Mouse (Mus musculus) spleen, postnatal 36 days (tissue): ENCODE data around the gene Fam213b.

Experiments used
- DNase-seq, 2 experiments: peaks; one replicate each; pipeline ENCODE4 v3.0.0; 2022; ENCODE audit warnings: low spot score in 2 of 2, mixed read lengths in 1 of 2

The Fam213b gene

DNA sequence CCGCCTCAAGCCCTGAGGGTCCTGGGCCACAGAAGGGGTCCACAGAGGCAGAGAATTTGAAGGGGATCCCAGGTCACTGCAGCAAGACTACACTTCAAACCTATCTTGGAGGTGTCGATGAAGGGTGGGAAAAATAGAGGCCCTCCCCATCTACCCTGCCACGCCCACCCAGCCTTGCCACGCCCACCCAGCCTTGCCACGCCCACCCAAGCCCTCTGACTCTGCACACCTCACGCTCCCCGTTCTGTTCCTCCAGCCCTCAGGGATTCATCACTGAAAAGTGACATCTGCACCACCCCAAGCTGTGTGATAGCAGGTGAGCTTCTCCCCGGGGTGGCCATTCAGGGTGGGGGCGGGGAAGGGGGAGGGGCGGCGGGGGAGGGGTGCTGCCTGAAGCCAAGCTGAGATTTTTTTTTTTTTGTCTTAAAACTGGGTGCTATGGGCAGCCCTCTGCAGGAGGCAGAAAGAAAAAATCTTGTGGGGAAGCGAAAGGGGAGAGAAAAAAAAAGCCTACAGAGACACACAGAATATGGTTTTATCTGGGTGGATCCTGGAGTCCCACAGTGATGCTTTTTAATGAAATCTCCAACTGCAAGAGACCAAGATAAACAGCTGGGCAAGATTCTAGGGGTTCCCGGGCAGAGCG, 16.8 kb downstream of the Fam213b start:
- peak in 1 of 2 experiments; percentile 18 for DNase-seq

GRCm38 (mm10) chr4:154880730-154881129, 18.2 kb downstream of the Fam213b start:
- peak; percentile 22 to 55 for DNase-seq

DNA sequence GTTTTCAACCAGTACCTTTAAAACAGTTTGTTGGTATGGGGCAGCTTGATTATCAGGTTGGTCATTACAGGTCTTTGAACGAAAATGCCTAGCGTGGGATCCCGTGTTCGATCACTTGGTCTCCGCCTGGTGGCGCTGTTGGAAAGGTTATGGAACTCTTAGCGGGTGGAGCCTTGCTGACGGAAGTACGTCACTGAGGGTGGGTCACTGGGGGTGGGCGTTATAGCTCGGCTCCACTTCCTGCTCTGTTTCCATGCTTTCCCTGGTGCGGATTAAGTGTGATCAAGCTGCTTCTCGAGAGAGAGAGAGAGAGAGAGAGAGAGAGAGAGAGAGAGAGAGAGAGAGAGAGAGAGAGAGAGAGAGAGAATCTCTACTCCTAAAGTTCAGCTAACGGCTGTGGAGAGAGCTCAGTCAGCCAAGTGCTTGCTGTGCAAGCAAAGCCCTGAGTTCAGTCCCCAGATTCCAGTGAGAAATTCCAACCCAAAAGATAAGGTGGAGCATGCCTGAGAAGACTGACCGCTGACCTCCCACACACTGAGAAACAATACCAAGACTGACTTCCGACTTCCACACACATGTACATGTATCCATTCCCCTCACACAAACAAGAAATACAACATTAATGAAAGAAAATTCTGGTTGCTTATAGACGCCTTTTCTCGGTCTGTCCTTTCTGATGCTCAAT, 20.9 kb downstream of the Fam213b start:
- DNase-seq: peak; percentile 86 to 91

- no peak for DNase-seq
These were observed 25.7 kb downstream of the Fam213b start for GRCm38 (mm10) chr4:154873186-154873585.

GRCm38 (mm10) chr4:154871757-154872251, 27.1 kb downstream of the Fam213b start:
- no peak for DNase-seq

- no peak for DNase-seq
These were observed 28.2 kb downstream of the Fam213b start for GRCm38 (mm10) chr4:154870721-154871120.

DNA sequence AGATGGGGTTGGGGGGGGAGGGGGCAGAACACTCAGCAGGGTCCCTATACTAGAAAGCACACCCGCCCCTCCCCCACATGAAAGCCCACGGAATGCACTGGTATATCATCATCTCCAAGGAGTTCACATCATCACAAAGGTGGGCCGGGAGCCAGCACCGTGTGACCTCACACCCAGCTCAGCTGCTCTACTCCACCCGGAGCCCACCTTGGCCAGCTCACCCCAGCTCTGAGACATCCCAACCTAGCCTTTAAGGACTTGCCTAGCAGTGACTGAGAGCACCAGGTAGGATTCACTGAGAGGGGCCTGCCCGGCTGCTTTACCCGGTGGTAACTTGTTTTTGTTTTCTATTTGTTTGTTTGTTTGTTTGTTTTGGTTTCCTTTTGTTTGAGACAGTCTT, 29.5 kb downstream of the Fam213b start, which contains the start of gene Mmel1:
Gene Mmel1, plus strand, starts transcription at position 146 of the 400 bp plus-strand sequence.
- no peak for DNase-seq

DNA sequence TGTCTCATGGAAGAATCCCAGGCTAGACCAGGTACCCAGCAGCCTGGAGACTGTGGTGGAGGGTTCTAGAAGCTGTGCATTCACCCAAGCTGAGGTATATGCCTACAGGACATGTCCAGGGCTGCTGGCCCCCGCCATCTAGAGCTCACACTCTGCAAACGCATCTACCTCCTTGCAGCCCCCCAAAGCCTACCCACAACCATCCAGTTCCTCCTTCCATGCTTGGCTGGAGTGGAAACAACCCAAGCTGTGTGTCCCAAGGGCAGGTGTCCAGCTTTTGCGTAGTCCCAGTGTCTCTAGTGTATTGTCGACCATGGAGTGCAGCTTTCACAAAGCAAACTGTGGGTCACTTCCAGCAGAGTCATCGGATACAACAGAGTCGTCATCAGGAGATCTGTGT, 31.7 kb downstream of the Fam213b start:
- DNase-seq: no peak

DNA sequence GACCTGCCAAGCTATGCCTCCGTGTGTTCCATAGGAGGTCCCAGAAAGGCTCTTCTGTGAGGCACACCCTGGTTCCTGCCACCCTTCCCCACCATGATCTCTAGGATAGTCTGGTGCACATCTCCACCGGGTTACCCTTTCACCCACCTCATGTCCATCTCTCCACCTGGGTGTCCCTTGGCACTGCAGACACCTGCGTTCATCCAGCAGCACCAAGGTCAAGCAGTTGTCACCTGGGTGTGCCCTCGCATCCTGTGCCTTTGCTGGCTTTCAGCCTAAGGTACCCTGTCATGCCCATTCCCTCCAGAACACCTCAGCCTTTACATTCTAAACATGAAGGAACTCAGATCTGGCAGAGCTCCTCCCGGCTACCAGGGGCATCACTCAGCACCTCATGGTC, 32.5 kb downstream of the Fam213b start:
- no peak for DNase-seq

DNA sequence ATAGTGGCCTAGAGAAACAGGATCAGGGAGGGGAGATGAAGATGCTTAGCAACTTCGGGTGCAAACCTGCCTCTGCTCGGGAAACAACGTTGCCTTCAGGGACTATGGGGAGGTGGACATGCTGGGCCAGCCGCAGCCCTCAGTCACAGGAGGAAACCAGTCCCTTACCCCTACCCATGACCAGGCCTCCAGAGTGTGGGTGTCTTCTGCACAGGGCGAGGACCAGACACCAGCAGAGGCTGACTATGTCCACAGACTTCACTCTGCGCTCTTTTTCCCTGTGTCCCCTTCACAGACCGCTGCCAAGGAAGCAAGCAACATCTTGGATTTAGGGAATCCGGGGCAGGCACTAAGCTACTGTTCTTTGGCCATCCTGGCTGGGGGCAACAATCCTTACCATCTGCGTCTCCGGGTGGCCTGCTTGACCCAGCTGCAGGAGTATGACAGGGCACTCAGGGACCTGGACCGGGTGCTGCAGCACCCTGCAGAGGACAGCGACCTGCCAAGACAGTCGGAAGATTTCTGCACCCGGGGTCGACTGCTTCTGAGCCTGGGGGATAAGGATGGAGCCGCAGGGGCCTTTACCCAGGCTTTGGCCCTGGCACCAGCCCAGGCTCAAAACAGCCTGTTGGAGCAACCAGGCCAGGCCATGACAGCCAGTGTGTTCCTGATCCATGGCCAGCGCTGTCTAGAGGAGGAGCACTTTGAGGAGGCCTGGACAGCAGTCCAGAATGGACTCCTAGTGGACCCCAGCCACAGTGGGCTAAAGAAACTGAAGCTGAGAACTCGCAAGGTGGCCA, 33.8 kb downstream of the Fam213b start:
- no peak for DNase-seq

DNA sequence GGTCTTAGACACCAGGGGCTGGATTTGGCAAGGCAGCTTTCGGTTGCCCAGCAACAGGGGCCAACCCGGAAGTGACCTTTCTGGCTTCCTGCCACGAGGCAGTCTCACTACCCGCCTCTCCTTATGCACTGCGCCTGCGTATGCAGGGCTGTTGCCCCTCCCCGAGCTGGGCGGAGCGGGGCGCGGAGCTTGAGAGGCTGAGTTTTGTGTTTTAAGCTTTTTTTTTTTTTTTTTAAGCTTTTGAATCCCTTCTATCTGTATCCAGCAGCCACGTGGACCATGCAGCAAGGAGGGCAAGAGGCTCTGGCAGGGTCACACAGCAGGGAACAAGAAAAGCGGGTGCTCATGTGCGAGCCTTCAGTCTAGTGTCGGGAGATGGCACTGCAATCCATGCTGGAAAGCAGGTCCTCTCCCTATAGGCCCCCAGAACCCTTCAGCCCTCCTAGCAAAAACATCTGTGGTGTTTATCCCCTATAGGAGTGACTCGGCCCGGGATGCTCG, 34.6 kb downstream of the Fam213b start:
- DNase-seq: peak; percentile 84 to 87

DNA sequence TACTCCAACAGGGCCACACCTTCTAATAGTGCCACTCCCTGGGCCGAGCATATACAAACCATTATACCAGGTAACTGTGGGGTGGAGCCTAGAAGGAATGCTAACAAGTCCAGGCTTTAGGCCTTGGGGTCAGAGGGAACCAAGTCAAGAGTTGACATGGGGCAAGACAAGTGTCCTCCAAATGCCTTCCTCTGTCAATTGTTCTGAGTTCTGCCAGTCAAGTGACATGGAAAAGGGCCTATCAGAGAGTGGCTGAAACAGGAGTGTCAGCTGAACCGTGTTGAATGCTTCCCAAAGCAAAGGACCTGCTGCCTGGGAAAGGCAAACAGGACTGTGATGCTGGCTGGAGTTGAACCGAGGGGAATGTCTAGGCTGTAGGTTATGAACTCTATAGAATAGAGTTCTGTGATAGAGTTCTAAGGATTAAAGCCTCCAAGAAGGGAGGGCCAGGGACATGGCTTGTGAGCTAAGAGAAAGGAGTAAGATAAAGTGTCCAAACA, 35.4 kb downstream of the Fam213b start:
- no peak for DNase-seq

DNA sequence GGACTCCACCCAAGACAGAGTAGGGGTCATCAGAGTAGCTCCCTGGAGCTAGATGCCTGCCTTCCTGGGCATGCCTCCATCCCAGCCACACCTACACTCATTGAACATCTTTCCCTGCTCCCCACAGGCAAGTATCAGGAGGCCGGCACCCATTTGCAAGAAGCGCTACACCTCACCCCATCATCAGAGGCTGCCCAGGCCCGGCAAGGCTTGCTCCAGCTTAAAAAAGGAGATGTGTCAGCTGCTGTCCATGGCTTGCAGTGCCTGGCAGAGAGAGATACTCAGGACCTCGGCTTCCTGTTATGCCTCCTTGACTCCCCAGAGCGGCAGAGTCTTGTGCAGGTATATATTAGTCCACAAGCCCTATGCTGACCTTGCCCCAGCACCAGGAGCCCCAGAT, 37.0 kb downstream of the Fam213b start:
- no peak for DNase-seq

DNA sequence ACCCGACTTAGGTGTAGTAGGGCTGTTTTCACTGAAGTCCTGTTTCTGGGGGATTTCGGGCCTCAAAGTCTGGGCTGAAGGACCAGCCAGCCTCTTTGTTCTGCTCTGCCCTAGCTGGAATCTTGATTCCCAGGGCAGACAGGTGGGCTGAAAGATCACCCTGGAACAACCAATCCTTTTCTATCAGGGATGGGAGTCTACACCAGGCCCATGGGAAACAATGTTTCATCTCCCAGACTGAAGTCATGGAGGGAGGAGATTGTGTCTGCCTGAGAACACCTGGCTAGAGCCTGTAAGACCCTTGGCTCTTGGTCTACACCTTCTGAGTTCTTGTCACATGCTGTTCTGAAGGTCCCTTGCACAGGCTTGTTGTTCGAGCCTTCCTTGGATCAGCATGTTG, 40.3 kb downstream of the Fam213b start:
- DNase-seq: no peak

DNA sequence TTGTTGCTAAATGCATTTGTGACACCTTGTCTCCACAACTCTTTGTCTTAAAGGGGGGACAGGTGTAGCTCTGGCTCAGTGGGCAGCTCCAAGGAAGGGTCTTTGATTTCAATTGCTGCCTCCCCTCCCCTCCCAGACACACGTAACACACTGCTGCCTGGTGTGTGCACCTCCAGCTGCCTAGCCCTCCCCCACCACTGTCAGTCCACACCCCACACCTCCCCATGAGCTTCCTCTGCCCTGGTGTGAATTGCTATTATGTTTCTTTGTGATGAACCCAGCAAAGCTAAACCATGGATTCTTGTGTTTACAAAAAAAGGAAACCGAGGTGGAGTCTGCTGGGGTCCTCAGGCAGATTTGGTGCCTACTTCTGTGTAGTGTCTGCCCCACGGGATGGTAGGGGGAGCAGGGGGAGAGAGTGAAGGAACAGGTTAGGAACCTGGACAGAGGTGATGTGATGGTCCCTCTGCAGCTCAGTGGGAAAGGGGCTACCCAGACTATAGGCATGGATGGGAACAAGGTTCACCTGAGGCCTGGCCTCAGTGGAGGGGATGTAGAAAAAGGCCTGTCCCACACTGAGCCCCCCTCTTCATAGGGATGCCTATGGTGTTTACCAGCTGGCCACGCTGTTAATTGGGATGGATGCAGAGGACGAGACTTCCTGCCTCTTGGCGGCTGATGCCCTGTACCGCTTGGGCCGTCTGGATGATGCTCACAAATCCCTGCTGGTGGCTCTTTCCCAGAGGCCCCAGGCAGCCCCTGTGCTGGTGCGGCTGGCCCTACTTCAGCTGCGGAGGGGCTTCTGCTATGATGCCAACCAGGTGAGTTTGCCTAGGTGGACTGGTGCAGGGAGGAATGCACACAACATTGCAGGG, 41.3 kb downstream of the Fam213b start:
- no peak for DNase-seq

- no peak for DNase-seq
These were observed 42.1 kb downstream of the Fam213b start for GRCm38 (mm10) chr4:154856882-154857281.

GRCm38 (mm10) chr4:154856480-154856837, 42.5 kb downstream of the Fam213b start:
- DNase-seq: no peak

GRCm38 (mm10) chr4:154855721-154856479, 43.0 kb downstream of the Fam213b start:
- no peak for DNase-seq

- DNase-seq: no peak
These were observed 44.1 kb downstream of the Fam213b start for GRCm38 (mm10) chr4:154854676-154855345.

DNA sequence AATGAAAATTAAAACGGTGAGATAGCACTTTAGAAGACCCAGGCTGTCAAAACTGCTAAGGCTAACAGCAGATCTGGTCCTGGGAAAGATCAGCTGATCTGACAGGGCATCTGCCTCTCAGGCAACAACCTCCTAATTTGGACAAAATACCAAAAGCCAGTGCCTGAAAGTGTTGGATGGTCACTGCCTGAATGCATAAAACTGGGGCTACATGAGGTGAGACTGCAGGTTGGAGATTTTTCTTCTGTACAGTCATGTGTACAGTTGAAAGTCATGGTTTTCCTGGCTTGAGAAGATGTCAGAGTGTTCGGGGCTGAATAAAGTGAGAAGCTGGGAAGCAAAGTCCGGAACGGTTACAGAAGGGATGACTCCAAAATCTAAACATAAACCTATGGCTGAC, 45.1 kb downstream of the Fam213b start:
- DNase-seq: no peak
